Mouse (Mus musculus) gastrocnemius, postnatal 14 days (tissue): ENCODE results near the gene Gm20388. TPM values are rescaled to one million over a fixed set of nuclear protein-coding genes. Genes with fewer than 3 reads are reported as not detected.

Source experiments
- DNase-seq: peaks from one replicate; pipeline ENCODE4 v3.0.0; 2021; ENCODE audit warnings: mixed read lengths
- intact Hi-C: fragments of 180-260 bp; cut with DNase I; formaldehyde crosslinking; loops from one replicate; pipeline ENCODE4 v1.15.1; 2025; ENCODE audit warnings: low total_unique reads
- total RNA-seq, 2 experiments: library from RNA; stranded (reverse); gene quantifications; 2 replicates each; pipeline ENCODE4 v1.2.3; 2021

The Gm20388 gene
- total RNA-seq, 2 experiments from 2014 or later = 5.6 to 6.0 TPM

- no peak for DNase-seq
- intact Hi-C loops = no loop called here
Measured at GRCm38 (mm10) chr8:120471752-120472151, 561.1 kb downstream of the Gm20388 start.

- intact Hi-C loops = no loop called here
- no peak for DNase-seq
Measured at GRCm38 (mm10) chr8:120472230-120472629, 561.6 kb downstream of the Gm20388 start.

GRCm38 (mm10) chr8:120473729-120474364 lies 563.2 kb downstream of the Gm20388 start:
- DNase-seq = no peak
- intact Hi-C loops = no loop called here

- no peak for DNase-seq
- intact Hi-C loops = no loop called here
Measured at GRCm38 (mm10) chr8:120474496-120475235, 564.0 kb downstream of the Gm20388 start.

GRCm38 (mm10) chr8:120475462-120476201 lies 565.0 kb downstream of the Gm20388 start:
- intact Hi-C loops = no loop called here
- no peak for DNase-seq

- intact Hi-C loops = no loop called here
- no peak for DNase-seq
Measured at GRCm38 (mm10) chr8:120476711-120477575, 566.3 kb downstream of the Gm20388 start.

- intact Hi-C loops = no loop called here
- DNase-seq = no peak
Measured at GRCm38 (mm10) chr8:120478754-120479153, 568.1 kb downstream of the Gm20388 start.

- intact Hi-C loops = no loop called here
- DNase-seq = no peak
Measured at GRCm38 (mm10) chr8:120479691-120480090, 569.0 kb downstream of the Gm20388 start.

GRCm38 (mm10) chr8:120482015-120482689 lies 571.5 kb downstream of the Gm20388 start:
- no peak for DNase-seq
- intact Hi-C loops = no loop called here

- intact Hi-C loops = no loop called here
- peak; percentile 42 for DNase-seq
Measured at GRCm38 (mm10) chr8:120484460-120484859, 573.8 kb downstream of the Gm20388 start.

- intact Hi-C loops = no loop called here
- DNase-seq = no peak
Measured at GRCm38 (mm10) chr8:120485116-120485515, 574.5 kb downstream of the Gm20388 start.

- intact Hi-C loops = no loop called here
- DNase-seq = no peak
Measured at GRCm38 (mm10) chr8:120485551-120486476, 575.2 kb downstream of the Gm20388 start.

- peak; percentile 41 for DNase-seq
- intact Hi-C loops = no loop called here
Measured at GRCm38 (mm10) chr8:120486477-120487376, 576.1 kb downstream of the Gm20388 start.

- intact Hi-C loops = no loop called here
- DNase-seq = no peak
Measured at GRCm38 (mm10) chr8:120487377-120487728, 576.7 kb downstream of the Gm20388 start.

- intact Hi-C loops = no loop called here
- DNase-seq = peak; percentile 63
Measured at GRCm38 (mm10) chr8:120487729-120488510, 577.3 kb downstream of the Gm20388 start.

- intact Hi-C loops = no loop called here
- DNase-seq = no peak
Measured at GRCm38 (mm10) chr8:120488636-120489131, 578.0 kb downstream of the Gm20388 start.
